Comparison of ENCODE assay signal across 9 mouse cellular contexts in genomic region chr14:74733397-74733796, GRCm38 (mm10). TPM values are rescaled to one million over a fixed set of nuclear protein-coding genes. Genes with fewer than 3 reads are reported as not detected.
DNase-seq lines count a peak whose midpoint lies in the region; ATAC-seq and TF ChIP-seq lines count a peak whose summit lies in the region.
"Had no signal": no experiment of that assay in that cellular context is flagged by ENCODE, and none has a peak within 500 bp of the region (broad histone marks: within the 10 kb centered on the region; RNA-seq: fewer than 3 reads in every experiment).

No protein-coding gene starts in this region.

- no peak overlapping the region for H3ac ChIP-seq in C2C12 (ENCODE audit: control insufficient read depth, insufficient read length, low read depth)

- DNase-seq in gastrocnemius, adult 2 months: no peak
- DNase-seq in gastrocnemius, postnatal 25 days: no peak
- no peak for DNase-seq in embryo, embryonic 10.5 days (ENCODE audit: low spot score)
- DNase-seq in left cerebral cortex, postnatal 4 days: no peak
- no peak for DNase-seq in adrenal gland, postnatal 4 days (ENCODE audit: low spot score in 2 of 2)
- DNase-seq: cerebellum, postnatal 14 days had no signal

- intact Hi-C loops in gastrocnemius, adult 2 months (cut with DNase I): loop anchor here (10.0 kb wide), 1 partner anchor 551 kb away; the partner anchor contains the start of gene Zc3h13
- intact Hi-C loops in left cerebral cortex, postnatal 4 days (cut with DNase I): no loop called here

- H3K9ac ChIP-seq in forebrain, embryonic 16.5 days (replicated peaks; ENCODE audit: low read depth, low read length): no peak overlapping the region
- H3K9ac ChIP-seq in liver, embryonic 15.5 days: peak overlapping the region; percentile 26; the same call in 1 of the 2 replicates

- no peaks in the 10 kb centered on the region for H3K9me3 ChIP-seq in forebrain, embryonic 16.5 days (ENCODE audit: control insufficient read depth, low read length)
- no peaks in the 10 kb centered on the region for H3K9me3 ChIP-seq in liver, embryonic 15.5 days (replicated peaks)

- H3K27me3 ChIP-seq in C2C12 (ENCODE audit: control insufficient read depth, insufficient read depth, insufficient read length): no peaks in the 10 kb centered on the region
- no peaks in the 10 kb centered on the region for H3K27me3 ChIP-seq in forebrain, embryonic 16.5 days (replicated peaks; ENCODE audit: control insufficient read depth, insufficient read depth, low read length)
- no peaks in the 10 kb centered on the region for H3K27me3 ChIP-seq in liver, embryonic 15.5 days

- 55% methylated on average over 2 of the region's 2 CpGs for WGBS in forebrain, embryonic 16.5 days
- 60% methylated on average over 2 of the region's 2 CpGs for WGBS in liver, embryonic 15.5 days (ENCODE audit: insufficient replicate concordance)

- peaks cover 44% of the 10 kb centered on the region for H3K79me3 ChIP-seq in C2C12 (ENCODE audit: low read depth)

- peaks cover 45% of the 10 kb centered on the region for H3K36me3 ChIP-seq in C2C12 (ENCODE audit: control insufficient read depth, insufficient read depth)
- peaks cover 7% of the 10 kb centered on the region; the same call in 1 of the 2 replicates for H3K36me3 ChIP-seq in forebrain, embryonic 16.5 days (ENCODE audit: control insufficient read depth, insufficient read depth)
- H3K36me3 ChIP-seq in liver, embryonic 15.5 days (replicated peaks): peaks cover 32% of the 10 kb centered on the region

- peak overlapping the region; percentile 94 for H3K4me3 ChIP-seq in gastrocnemius, adult 2 months
- peak overlapping the region; percentile 88 for H3K4me3 ChIP-seq in C2C12 (ENCODE audit: insufficient read depth, poor library complexity, severe bottlenecking)
- no peak overlapping the region for H3K4me3 ChIP-seq in forebrain, embryonic 16.5 days (replicated peaks; ENCODE audit: low read length)
- H3K4me3 ChIP-seq in liver, embryonic 15.5 days (replicated peaks): peak overlapping the region; percentile 73

- H3K27ac ChIP-seq in gastrocnemius, adult 2 months: no peak overlapping the region
- H3K27ac ChIP-seq in forebrain, embryonic 16.5 days (ENCODE audit: low read length): no peak overlapping the region
- H3K27ac ChIP-seq in liver, embryonic 15.5 days (replicated peaks): peak overlapping the region; percentile 39; the same call in 1 of the 2 replicates

- peak overlapping the region; percentile 66 for H3K4me2 ChIP-seq in forebrain, embryonic 16.5 days (ENCODE audit: low read length)
- H3K4me2 ChIP-seq in liver, embryonic 15.5 days: peak overlapping the region; percentile 85

- peaks cover 63% of the 10 kb centered on the region for H3K79me2 ChIP-seq in C2C12 (ENCODE audit: control insufficient read depth, insufficient read depth)

- no peak for ATAC-seq in forebrain, embryonic 16.5 days
- no peak for ATAC-seq in liver, embryonic 15.5 days (ENCODE audit: insufficient read depth)

- H3K4me1 ChIP-seq in forebrain, embryonic 16.5 days (replicated peaks; ENCODE audit: control insufficient read depth, insufficient read depth, low read length): peaks cover 10% of the 10 kb centered on the region
- H3K4me1 ChIP-seq in liver, embryonic 15.5 days (replicated peaks): peaks cover 17% of the 10 kb centered on the region

- TF ChIP-seq CTCF in gastrocnemius, adult 2 months (IDR thresholded peaks at IDR 0.05): no peak
- TF ChIP-seq CTCF in C2C12 (IDR thresholded peaks at IDR 0.05; ENCODE audit: control insufficient read depth, insufficient read depth, insufficient read length): no peak

TF ChIP-seq in C2C12, 6 proteins besides CTCF, POLR2A, EP300 and RAD21:
- TF ChIP-seq CEBPB (IDR thresholded peaks at IDR 0.05; ENCODE audit: low read depth): no peak
- TF ChIP-seq FOSL1 (IDR thresholded peaks at IDR 0.05; ENCODE audit: insufficient read depth, low read length, poor library complexity, severe bottlenecking): peak; percentile 52
- TF ChIP-seq USF1 (IDR thresholded peaks at IDR 0.05; ENCODE audit: low read depth): no peak

RNA-seq across cellular contexts. Expression of gene Esd, which starts 1.3 kb away (rescaled TPM):
- 10 to 100 TPM; 70.6 to 75.1 TPM for total RNA-seq in gastrocnemius, adult 2 months (2021)
- total RNA-seq in gastrocnemius, postnatal 25 days (2021): 10 to 100 TPM; 66.1 to 83.7 TPM
- 853 TPM for polyA plus RNA-seq in C2C12 (2012; fragmentation: generic; extraction: Trizol)
- polyA plus RNA-seq in forebrain, embryonic 16.5 days (2015; fragmentation: Nextera tagmentation; extraction: Ambion mirVana): 251 and 261 TPM in 2 replicates
- 165 and 180 TPM in 2 replicates for polyA plus RNA-seq in liver, embryonic 15.5 days (2015; fragmentation: Nextera tagmentation; extraction: Ambion mirVana)
- 10 to 100 TPM; 96.8 to 98.7 TPM for total RNA-seq in left cerebral cortex, postnatal 4 days (2021)
- total RNA-seq in adrenal gland, postnatal 4 days (2021): 100 to 1,000 TPM; 189 to 197 TPM
